Mouse (Mus musculus) CH12.LX (cell line): ENCODE results near the gene Polr2g.

Source experiments
- CTCF ChIP-seq, 2 experiments: IDR thresholded peaks in 1 of 2; conservative IDR thresholded peaks in 1 of 2; 2 replicates each; pipeline ENCODE4 v1.5.1; 2011 to 2012; ENCODE audit warnings: low read depth in 2 of 2, low read length in 2 of 2, improper control_type of control experiment in 1 of 2, inconsistent platforms in 1 of 2, mild to moderate bottlenecking in 1 of 2, moderate library complexity in 1 of 2
- GABPA ChIP-seq: IDR thresholded peaks from 2 replicates; pipeline ENCODE4 v1.6.1; 2012; ENCODE audit warnings: low read depth, low read length, improper control_type of control experiment, inconsistent platforms; ENCODE audit not compliant: insufficient replicate concordance
- JUND ChIP-seq: conservative IDR thresholded peaks from 2 replicates; pipeline ENCODE4 v1.6.1; 2011; ENCODE audit warnings: low read depth, low read length, improper control_type of control experiment
- MEF2A ChIP-seq: IDR thresholded peaks from 2 replicates; pipeline ENCODE4 v1.6.1; 2014; ENCODE audit warnings: low read depth, mild to moderate bottlenecking, inconsistent platforms, low read length, improper control_type of control experiment, borderline replicate concordance
- MYC ChIP-seq: IDR thresholded peaks from 2 replicates; pipeline ENCODE4 v1.6.1; 2011; ENCODE audit warnings: low read depth, mild to moderate bottlenecking, improper control_type of control experiment, low read length
- NRF1 ChIP-seq: IDR thresholded peaks from 2 replicates; pipeline ENCODE4 v1.6.1; 2014; ENCODE audit warnings: low read depth, mild to moderate bottlenecking, inconsistent platforms, low read length, improper control_type of control experiment, moderate library complexity
- RAD21 ChIP-seq: IDR thresholded peaks from 2 replicates; pipeline ENCODE4 v1.6.1; 2011; ENCODE audit warnings: low read depth, mild to moderate bottlenecking, low read length, improper control_type of control experiment, moderate library complexity
- RCOR1 ChIP-seq: conservative IDR thresholded peaks from 2 replicates; pipeline ENCODE4 v1.6.1; 2012; ENCODE audit warnings: low read depth, mild to moderate bottlenecking, inconsistent platforms, low read length, improper control_type of control experiment
- TCF12 ChIP-seq: IDR thresholded peaks from 2 replicates; pipeline ENCODE4 v1.6.1; 2014; ENCODE audit warnings: low read depth, mild to moderate bottlenecking, inconsistent platforms, low read length, improper control_type of control experiment

GRCm38 (mm10) chr19:8774951-8775421 lies 23.4 kb downstream of the Polr2g start:
- TF ChIP-seq CTCF (conservative IDR thresholded peaks at IDR 0.05 in 1 of 2, IDR thresholded peaks at IDR 0.05 in 1 of 2; ENCODE audit: low read depth in 2 of 2, low read length in 2 of 2) (no peak), MEF2A (no peak), RAD21 (no peak), GABPA (no peak), TCF12 (no peak), RCOR1 (no peak), JUND (no peak), MYC (no peak), NRF1 (no peak)
